Mouse (Mus musculus) embryonic facial prominence, embryonic 12.5 days (tissue): ENCODE results near the gene Wdr54. TPM values are rescaled to one million over a fixed set of nuclear protein-coding genes. Genes with fewer than 3 reads are reported as not detected.
"Not testable (repeated sequence)": the region's sequence is repeated elsewhere in the genome, so short reads cannot be mapped to it uniquely, and the experiment has no call there.

Experiments used
- ATAC-seq: fragments of 200-750 bp; cut with Nextera tagmentation; 2 replicates; pipeline ENCODE4 v1.8.0; 2017; ENCODE audit not compliant: insufficient number of reproducible peaks, insufficient read depth, low FRiP score, low TSS enrichment
- H3K27ac ChIP-seq: fragments of 300-500 bp; sonication (generic); 2 replicates; pipeline ENCODE4 v1.5.1; 2016; ENCODE audit warnings: mild to moderate bottlenecking
- H3K27me3 ChIP-seq: fragments of 300-500 bp; sonication (generic); 2 replicates; pipeline ENCODE4 v1.6.1; 2016; ENCODE audit warnings: mild to moderate bottlenecking, moderate library complexity
- H3K36me3 ChIP-seq: fragments of 300-500 bp; sonication (generic); 2 replicates; pipeline ENCODE4 v1.6.1; 2016; ENCODE audit warnings: mild to moderate bottlenecking
- H3K4me1 ChIP-seq: fragments of 300-500 bp; sonication (generic); 2 replicates; pipeline ENCODE4 v1.6.1; 2016
- H3K4me2 ChIP-seq: fragments of 300-500 bp; sonication (generic); replicated peaks from 2 replicates; pipeline ENCODE4 v1.6.1; 2016; ENCODE audit warnings: mild to moderate bottlenecking, moderate library complexity
- H3K4me3 ChIP-seq: fragments of 300-500 bp; sonication (generic); 2 replicates; pipeline ENCODE4 v1.5.1; 2016; ENCODE audit warnings: mild to moderate bottlenecking
- H3K9ac ChIP-seq: fragments of 300-500 bp; sonication (generic); 2 replicates; pipeline ENCODE4 v1.6.1; 2016; ENCODE audit warnings: mild to moderate bottlenecking, moderate library complexity
- H3K9me3 ChIP-seq: fragments of 300-500 bp; sonication (generic); 2 replicates; pipeline ENCODE4 v1.6.1; 2016; ENCODE audit warnings: mild to moderate bottlenecking, moderate library complexity
- WGBS: fragments of 180-500 bp; shearing (Covaris S2); methylation state at CpG from one replicate; pipeline ENCODE4 v1.1.7; 2016; 5-methylcytosine and 5-hydroxymethylcytosine counted together
- polyA plus RNA-seq: library from polyadenylated mRNA; unstranded; fragments of >200 nt; fragmentation: Nextera tagmentation; extraction: Ambion mirVana; gene quantifications from 2 replicates; pipeline ENCODE4 v1.2.1, GENCODE M21; 2016

Wdr54 gene
- polyA plus RNA-seq, 1 experiment from 2014 or later = 10.0 TPM

- H3K4me2 ChIP-seq = no peak overlapping the region
- no peak for ATAC-seq
- H3K4me3 ChIP-seq = no peak overlapping the region
- H3K27ac ChIP-seq = peak overlapping the region; percentile 5; the same call in 1 of the 2 replicates
- H3K9me3 ChIP-seq = no peaks in the 10 kb centered on the region
- peaks cover 4% of the 10 kb centered on the region; the same call in 1 of the 2 replicates for H3K4me1 ChIP-seq
- H3K36me3 ChIP-seq = peaks cover 3% of the 10 kb centered on the region; the same call in 1 of the 2 replicates
- 62% methylated on average over 9 of the region's 9 CpGs for WGBS
- no peaks in the 10 kb centered on the region for H3K27me3 ChIP-seq
- H3K9ac ChIP-seq = no peak overlapping the region; the same call in 1 of the 2 replicates
Observed at GRCm38 (mm10) chr6:83172240-83172920, 16.2 kb upstream of the Wdr54 start.

- WGBS = 80% methylated on average over 5 of the region's 5 CpGs
- ATAC-seq = no peak
- H3K27me3 ChIP-seq = no peaks in the 10 kb centered on the region
- H3K4me2 ChIP-seq = no peak overlapping the region
- no peak overlapping the region for H3K9ac ChIP-seq
- H3K4me1 ChIP-seq = peaks cover 14% of the 10 kb centered on the region
- no peak overlapping the region for H3K27ac ChIP-seq
- 0 out of 2 replicates have a peak, but pooled peaks cover 2% of the 10 kb centered on the region for H3K36me3 ChIP-seq
- H3K4me3 ChIP-seq = no peak overlapping the region
- no peaks in the 10 kb centered on the region for H3K9me3 ChIP-seq
Observed at GRCm38 (mm10) chr6:83171063-83171462, 14.9 kb upstream of the Wdr54 start.

- Histone ChIP-seq H3K4me2 (no peak overlapping the region), H3K9ac (no peak overlapping the region), H3K4me1 (peaks cover 14% of the 10 kb centered on the region), H3K27me3 (no peaks in the 10 kb centered on the region), H3K4me3 (no peak overlapping the region), H3K36me3 (0 out of 2 replicates have a peak, but pooled peaks cover 2% of the 10 kb centered on the region), H3K9me3 (no peaks in the 10 kb centered on the region), H3K27ac (no peak overlapping the region)
- WGBS = 82% methylated on average over 5 of the region's 5 CpGs
- ATAC-seq = no peak
Observed at GRCm38 (mm10) chr6:83169872-83170271, 13.7 kb upstream of the Wdr54 start.

- peaks cover 15% of the 10 kb centered on the region for H3K27me3 ChIP-seq
- H3K27ac ChIP-seq = peak overlapping the region; percentile 84; the same call in 1 of the 2 replicates
- peak overlapping the region; percentile 82 for H3K4me2 ChIP-seq
- peaks cover 25% of the 10 kb centered on the region for H3K4me1 ChIP-seq
- 0 out of 2 replicates have a peak, but pooled peaks have one; percentile 0 for ATAC-seq
- WGBS = 1% methylated on average over 12 of the region's 12 CpGs
- 0 out of 2 replicates have a peak, but pooled peaks cover 2% of the 10 kb centered on the region for H3K36me3 ChIP-seq
- H3K9ac ChIP-seq = peak overlapping the region; percentile 80
- peak overlapping the region; percentile 92 for H3K4me3 ChIP-seq
- no peaks in the 10 kb centered on the region for H3K9me3 ChIP-seq
Observed at GRCm38 (mm10) chr6:83166243-83166630, 10.0 kb upstream of the Wdr54 start.

GRCm38 (mm10) chr6:83165607-83166242 lies 9.5 kb upstream of the Wdr54 start, which contains the start of gene Dctn1:
Gene Dctn1, plus strand, starts transcription at chr6:83165920.
- Histone ChIP-seq H3K27ac (peak within 1 kb of the TSS; percentile 84), H3K9me3 (no peaks in the 10 kb centered on the region), H3K4me3 (peak within 1 kb of the TSS; percentile 92), H3K9ac (peak within 1 kb of the TSS; percentile 80), H3K4me2 (peak within 1 kb of the TSS; percentile 82), H3K36me3 (0 out of 2 replicates have a peak, but pooled peaks cover 2% of the 10 kb centered on the region), H3K27me3 (peaks cover 20% of the 10 kb centered on the region), H3K4me1 (peaks cover 25% of the 10 kb centered on the region)
- peak; percentile 72 for ATAC-seq
- under 1% methylated on average over 53 of the region's 58 CpGs for WGBS

GRCm38 (mm10) chr6:83165026-83165606 lies 8.9 kb upstream of the Wdr54 start:
- Histone ChIP-seq H3K9ac (peak overlapping the region; percentile 80), H3K27me3 (peaks cover 27% of the 10 kb centered on the region), H3K4me2 (peak overlapping the region; percentile 82), H3K27ac (peak overlapping the region; percentile 41; the same call in 1 of the 2 replicates), H3K36me3 (0 out of 2 replicates have a peak, but pooled peaks cover 2% of the 10 kb centered on the region), H3K4me1 (peaks cover 25% of the 10 kb centered on the region), H3K4me3 (peak overlapping the region; percentile 92), H3K9me3 (no peaks in the 10 kb centered on the region)
- no peak; the same call in 1 of the 2 replicates for ATAC-seq
- 4% methylated on average over 6 of the region's 6 CpGs for WGBS

GRCm38 (mm10) chr6:83162701-83163100 lies 6.5 kb upstream of the Wdr54 start:
- Histone ChIP-seq H3K4me2 (peak overlapping the region; percentile 72), H3K27me3 (peaks cover 30% of the 10 kb centered on the region), H3K9me3 (no peaks in the 10 kb centered on the region), H3K36me3 (no peaks in the 10 kb centered on the region), H3K27ac (no peak overlapping the region), H3K9ac (0 out of 2 replicates have a peak overlapping the region, but pooled peaks have one; percentile 43), H3K4me3 (peak overlapping the region; percentile 40), H3K4me1 (peaks cover 21% of the 10 kb centered on the region)
- ATAC-seq = no peak
- 2% methylated on average over 8 of the region's 8 CpGs for WGBS

GRCm38 (mm10) chr6:83161921-83162641 lies 5.9 kb upstream of the Wdr54 start:
- peaks cover 19% of the 10 kb centered on the region for H3K4me1 ChIP-seq
- H3K9me3 ChIP-seq = no peaks in the 10 kb centered on the region
- H3K9ac ChIP-seq = peak overlapping the region; percentile 43
- H3K4me2 ChIP-seq = peak overlapping the region; percentile 72
- H3K36me3 ChIP-seq = no peaks in the 10 kb centered on the region
- H3K27me3 ChIP-seq = peaks cover 30% of the 10 kb centered on the region
- WGBS = under 1% methylated on average over 49 of the region's 49 CpGs
- H3K4me3 ChIP-seq = peak overlapping the region; percentile 40
- H3K27ac ChIP-seq = no peak overlapping the region
- ATAC-seq = no peak

- ATAC-seq = no peak
Observed at GRCm38 (mm10) chr6:83161442-83161841, 5.2 kb upstream of the Wdr54 start.

GRCm38 (mm10) chr6:83159456-83159855 lies 3.3 kb upstream of the Wdr54 start:
- Histone ChIP-seq H3K27me3 (peaks cover 30% of the 10 kb centered on the region), H3K4me1 (peaks cover 27% of the 10 kb centered on the region)
- H3K9ac ChIP-seq, ATAC-seq, H3K27ac ChIP-seq, H3K9me3 ChIP-seq, H3K4me3 ChIP-seq, H3K36me3 ChIP-seq, H3K4me2 ChIP-seq: not testable (repeated sequence)
- 35% methylated on average over 3 of the region's 3 CpGs for WGBS

More at GRCm38 (mm10) chr6:83161442-83161841, 5.2 kb upstream of the Wdr54 start:
- 7% methylated on average over 19 of the region's 19 CpGs for WGBS
- H3K9ac ChIP-seq = peak overlapping the region; percentile 43
- no peaks in the 10 kb centered on the region for H3K9me3 ChIP-seq
- H3K27ac ChIP-seq = no peak overlapping the region
- no peaks in the 10 kb centered on the region for H3K36me3 ChIP-seq
- H3K4me1 ChIP-seq = peaks cover 15% of the 10 kb centered on the region
- H3K27me3 ChIP-seq = peaks cover 30% of the 10 kb centered on the region
- peak overlapping the region; percentile 72 for H3K4me2 ChIP-seq
- peak overlapping the region; percentile 40 for H3K4me3 ChIP-seq
